Mouse (Mus musculus) liver, embryonic 11.5 days (tissue): Measurements from ENCODE around the gene Gm3415. TPM values are rescaled to one million over a fixed set of nuclear protein-coding genes. Genes with fewer than 3 reads are reported as not detected.
"Not testable (repeated sequence)": the region's sequence is repeated elsewhere in the genome, so short reads cannot be mapped to it uniquely, and the experiment has no call there.

ENCODE experiments used
- ATAC-seq: fragments of 200-750 bp; cut with Nextera tagmentation; replicated peaks from 2 replicates; pipeline ENCODE4 v1.8.0; 2017; ENCODE audit warnings: moderate number of reproducible peaks, mild to moderate bottlenecking, moderate TSS enrichment, moderate library complexity; ENCODE audit not compliant: low FRiP score
- DNase-seq: peaks from one replicate; pipeline ENCODE4 v3.0.0-alpha.2; 2017; ENCODE audit warnings: low spot score
- H3K27ac ChIP-seq: fragments of 300-500 bp; sonication (generic); 2 replicates; pipeline ENCODE4 v1.5.1; 2014; ENCODE audit warnings: mild to moderate bottlenecking, low read depth, low read length, control low read depth
- H3K27me3 ChIP-seq: fragments of 300-500 bp; sonication (generic); replicated peaks from 2 replicates; pipeline ENCODE4 v1.6.1; 2014; ENCODE audit warnings: low read length, mixed read lengths; ENCODE audit not compliant: control insufficient read depth, insufficient read depth
- H3K36me3 ChIP-seq: fragments of 300-500 bp; sonication (generic); 2 replicates; pipeline ENCODE4 v1.6.1; 2014; ENCODE audit warnings: mild to moderate bottlenecking, low read length, moderate library complexity, mixed read lengths; ENCODE audit not compliant: control insufficient read depth, insufficient read depth
- H3K4me1 ChIP-seq: fragments of 300-500 bp; sonication (generic); replicated peaks from 2 replicates; pipeline ENCODE4 v1.6.1; 2014; ENCODE audit warnings: low read length, mixed read lengths; ENCODE audit not compliant: control insufficient read depth, insufficient read depth
- H3K4me2 ChIP-seq: fragments of 300-500 bp; sonication (generic); 2 replicates; pipeline ENCODE4 v1.6.1; 2014; ENCODE audit warnings: mild to moderate bottlenecking, control low read depth, moderate library complexity
- H3K4me3 ChIP-seq: fragments of 300-500 bp; sonication (generic); 2 replicates; pipeline ENCODE4 v1.5.1; 2014; ENCODE audit warnings: low read depth, low read length, control low read depth
- H3K9ac ChIP-seq: fragments of 300-500 bp; sonication (generic); 2 replicates; pipeline ENCODE4 v1.6.1; 2014; ENCODE audit warnings: low read depth, low read length, control low read depth
- H3K9me3 ChIP-seq: fragments of 300-500 bp; sonication (generic); 2 replicates; pipeline ENCODE4 v1.6.1; 2016; ENCODE audit warnings: low read length, inconsistent platforms, mixed read lengths; ENCODE audit not compliant: control insufficient read depth
- WGBS: fragments of 180-500 bp; shearing (Covaris S2); extraction: QIAGEN DNeasy Blood & Tissue Kit; methylation state at CpG from one replicate; pipeline ENCODE4 v1.1.7; 2014; 5-methylcytosine and 5-hydroxymethylcytosine counted together
- polyA plus RNA-seq: library from polyadenylated mRNA; unstranded; fragments of >200 nt; fragmentation: Nextera tagmentation; extraction: Ambion mirVana; gene quantifications from 2 replicates; pipeline ENCODE4 v1.2.1, GENCODE M21; 2014

Gene Gm3415
- not detected in 2 replicates for polyA plus RNA-seq

- H3K4me2 ChIP-seq, H3K4me3 ChIP-seq, H3K27ac ChIP-seq, H3K36me3 ChIP-seq, H3K27me3 ChIP-seq, DNase-seq, H3K9ac ChIP-seq, ATAC-seq, H3K4me1 ChIP-seq, H3K9me3 ChIP-seq: not testable (repeated sequence)
- WGBS: no CpG with 5 or more reads among the region's 3 CpGs
Measured at GRCm38 (mm10) chr5:146555836-146556235, at the start of gene Gm3415. Gene Gm3415 (plus strand): TSS chr5:146556136.

GRCm38 (mm10) chr5:146513823-146514222, 42.1 kb upstream of the Gm3415 start, which contains the start of gene Gm3402:
Gene Gm3402 (plus strand): TSS chr5:146514123.
- H3K27me3 ChIP-seq, ATAC-seq, DNase-seq, H3K27ac ChIP-seq, H3K9me3 ChIP-seq, H3K4me3 ChIP-seq, H3K36me3 ChIP-seq, H3K9ac ChIP-seq, H3K4me2 ChIP-seq, H3K4me1 ChIP-seq: not testable (repeated sequence)
- WGBS: no CpG with 5 or more reads among the region's 5 CpGs

DNA sequence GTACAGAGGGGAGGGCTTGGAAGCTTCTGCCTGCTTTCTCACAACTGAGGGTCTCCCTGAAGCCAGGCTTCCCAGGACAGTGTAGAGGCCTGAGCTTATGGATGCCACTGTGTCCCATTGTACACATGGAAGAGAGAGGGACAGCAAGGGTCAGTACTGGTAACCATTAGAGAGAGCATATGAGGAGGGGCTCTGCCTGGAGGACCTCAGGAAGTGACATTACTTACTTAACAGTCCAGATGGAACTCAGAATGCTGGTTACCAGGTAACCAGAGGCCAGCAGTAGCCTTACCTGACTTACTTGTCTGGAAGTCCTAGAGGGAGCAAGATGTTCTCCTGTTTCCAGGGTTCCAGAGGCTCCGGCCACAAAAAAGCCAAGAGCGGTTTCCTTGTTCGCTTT, 30.4 kb upstream of the Gm3415 start, which contains the start of gene Gm3404:
Gene Gm3404, plus strand, starts transcription at position 301 of the 400 bp plus-strand sequence.
- not testable (repeated sequence) for H3K9ac ChIP-seq, ATAC-seq, H3K27ac ChIP-seq, H3K4me2 ChIP-seq, H3K4me1 ChIP-seq, H3K4me3 ChIP-seq, H3K36me3 ChIP-seq, H3K27me3 ChIP-seq, H3K9me3 ChIP-seq, DNase-seq
- WGBS: no CpG with 5 or more reads among the region's 3 CpGs

DNA sequence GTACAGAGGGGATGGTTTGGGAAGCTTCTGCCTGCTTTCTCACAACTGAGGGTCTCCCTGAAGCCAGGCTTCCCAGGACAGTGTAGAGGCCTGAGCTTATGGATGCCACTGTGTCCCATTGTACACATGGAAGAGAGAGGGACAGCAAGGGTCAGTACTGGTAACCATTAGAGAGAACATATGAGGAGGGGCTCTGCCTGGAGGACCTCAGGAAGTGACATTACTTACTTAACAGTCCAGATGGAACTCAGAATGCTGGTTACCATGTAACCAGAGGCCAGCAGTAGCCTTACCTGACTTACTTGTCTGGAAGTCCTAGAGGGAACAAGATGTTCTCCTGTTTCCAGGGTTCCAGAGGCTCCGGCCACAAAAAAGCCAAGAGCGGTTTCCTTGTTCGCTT, 18.6 kb upstream of the Gm3415 start, which contains the start of gene Gm3409:
Gene Gm3409, plus strand, starts transcription at position 301 of the 400 bp plus-strand sequence.
- H3K27ac ChIP-seq, DNase-seq, H3K9me3 ChIP-seq, ATAC-seq, H3K36me3 ChIP-seq, H3K4me1 ChIP-seq, H3K4me3 ChIP-seq, H3K9ac ChIP-seq, H3K27me3 ChIP-seq, H3K4me2 ChIP-seq: not testable (repeated sequence)
- no CpG with 5 or more reads among the region's 3 CpGs for WGBS

DNA sequence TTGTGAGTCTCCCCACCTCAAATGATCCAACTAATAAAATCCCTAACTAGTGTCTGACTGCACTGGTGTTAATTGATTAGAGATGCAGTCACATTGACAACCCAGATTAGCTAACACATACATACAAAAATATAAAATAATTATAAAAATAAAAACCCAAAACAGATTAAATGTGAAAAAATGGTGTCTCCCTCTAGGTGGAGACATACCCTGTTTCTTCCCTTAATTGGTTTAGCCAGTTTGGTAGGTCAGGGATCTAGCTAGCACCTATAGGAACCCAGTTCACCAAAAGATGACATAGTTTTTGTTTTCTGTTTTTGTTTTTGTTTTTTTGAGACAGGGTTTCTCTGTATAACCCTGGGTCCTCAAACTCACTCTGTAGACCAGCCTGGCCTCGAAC, 8.3 kb downstream of the Gm3415 start:
- no peak overlapping the region for H3K27ac ChIP-seq
- H3K4me3 ChIP-seq: no peak overlapping the region
- no peak overlapping the region for H3K4me2 ChIP-seq

DNA sequence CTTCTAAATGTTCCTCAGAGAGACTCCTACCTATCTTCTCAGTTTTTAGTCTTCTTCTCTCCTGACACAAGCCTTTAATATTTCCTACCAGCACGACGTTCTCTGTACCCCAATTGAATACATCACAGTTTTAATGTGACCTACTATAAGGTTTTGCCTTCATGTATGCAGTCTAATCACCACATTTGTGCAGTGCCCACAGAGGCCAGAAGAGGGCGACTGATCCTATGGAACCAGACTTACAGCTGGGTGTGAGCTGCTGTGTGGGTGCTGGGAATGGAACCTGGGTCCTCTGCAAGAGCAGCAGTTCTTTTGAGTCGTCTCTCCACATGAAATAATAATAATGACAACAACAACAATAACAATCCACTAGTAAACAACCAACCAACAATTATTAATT, 11.1 kb downstream of the Gm3415 start:
- ATAC-seq (no peak), DNase-seq (no peak)
- H3K36me3 ChIP-seq: no peaks in the 10 kb centered on the region
- H3K9me3 ChIP-seq: no peaks in the 10 kb centered on the region
- no peaks in the 10 kb centered on the region for H3K27me3 ChIP-seq
- no peaks in the 10 kb centered on the region for H3K4me1 ChIP-seq
- H3K4me2 ChIP-seq: no peak overlapping the region
- H3K27ac ChIP-seq: no peak overlapping the region
- no peak overlapping the region for H3K4me3 ChIP-seq
- WGBS: 57% methylated on average over 4 of the region's 4 CpGs
- H3K9ac ChIP-seq: no peak overlapping the region

More for the DNA sequence above, 8.3 kb downstream of the Gm3415 start:
- Histone ChIP-seq H3K4me1 (no peaks in the 10 kb centered on the region), H3K27me3 (no peaks in the 10 kb centered on the region), H3K9me3 (no peaks in the 10 kb centered on the region), H3K9ac (no peak overlapping the region), H3K36me3 (no peaks in the 10 kb centered on the region)
- DNase-seq (no peak), ATAC-seq (no peak)
- WGBS: 69% methylated on average over 1 of the region's 1 CpGs

DNA sequence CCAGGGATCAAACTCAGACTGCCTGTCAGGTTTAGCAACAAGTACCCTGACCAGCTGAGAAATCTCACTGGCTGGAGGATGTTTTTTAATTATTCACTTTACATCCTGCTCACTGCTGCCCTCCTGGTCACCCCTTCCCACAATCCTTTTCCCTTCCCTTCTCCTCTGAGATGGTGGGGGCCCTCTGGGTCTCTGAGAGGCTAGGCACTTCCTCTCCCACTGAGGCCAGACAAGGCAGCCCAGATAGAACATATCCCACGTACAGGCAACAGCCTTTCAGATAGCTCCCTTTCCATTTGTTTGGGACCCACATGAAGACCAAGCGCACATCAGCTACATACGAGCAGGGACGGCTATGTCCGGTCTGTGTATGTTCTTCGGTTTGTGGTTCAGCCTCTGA, 14.2 kb downstream of the Gm3415 start:
- H3K36me3 ChIP-seq, H3K27ac ChIP-seq, H3K4me1 ChIP-seq, ATAC-seq, H3K4me3 ChIP-seq, DNase-seq, H3K27me3 ChIP-seq, H3K4me2 ChIP-seq, H3K9ac ChIP-seq, H3K9me3 ChIP-seq: not testable (repeated sequence)
- 73% methylated on average over 6 of the region's 6 CpGs for WGBS

GRCm38 (mm10) chr5:146571830-146572734, 16.1 kb downstream of the Gm3415 start:
- not testable (repeated sequence) for H3K36me3 ChIP-seq, H3K4me1 ChIP-seq, DNase-seq, H3K4me3 ChIP-seq, H3K27me3 ChIP-seq, H3K27ac ChIP-seq, H3K4me2 ChIP-seq, ATAC-seq, H3K9ac ChIP-seq, H3K9me3 ChIP-seq
- 63% methylated on average over 6 of the region's 6 CpGs for WGBS

DNA sequence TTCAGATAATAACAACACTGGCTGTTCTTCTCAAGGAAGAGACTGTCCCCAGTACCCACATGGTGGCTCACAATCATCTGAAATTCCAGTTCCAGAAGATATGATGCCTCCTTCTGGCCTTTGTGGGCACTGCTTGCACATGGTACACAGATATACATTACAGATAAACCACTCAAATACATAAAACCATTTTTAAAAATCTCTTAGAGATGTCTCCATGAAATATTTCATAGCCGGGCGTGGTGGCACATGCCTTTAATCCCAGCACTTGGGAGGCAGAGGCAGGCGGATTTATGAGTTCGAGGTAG, 16.8 kb downstream of the Gm3415 start:
- H3K36me3 ChIP-seq, H3K27me3 ChIP-seq, H3K9me3 ChIP-seq, DNase-seq, H3K9ac ChIP-seq, H3K4me3 ChIP-seq, H3K4me1 ChIP-seq, H3K27ac ChIP-seq, ATAC-seq, H3K4me2 ChIP-seq: not testable (repeated sequence)
- 89% methylated on average over 4 of the region's 4 CpGs for WGBS
